ENCODE assay signal across 8 mouse cellular contexts in genomic region chr17:47504941-47505346, GRCm38 (mm10). TPM values are rescaled to one million over a fixed set of nuclear protein-coding genes. Genes with fewer than 3 reads are reported as not detected.
DNase-seq lines count a peak whose midpoint lies in the region; ATAC-seq lines count a peak whose summit lies in the region.

TSS of gene Ccnd3 (plus strand) at chr17:47505051.

- H3K4me1 ChIP-seq in heart, embryonic 11.5 days (ENCODE audit: control insufficient read depth, insufficient read depth, low read length), result peaks cover 28% of the 10 kb centered on the region
- peaks cover 26% of the 10 kb centered on the region for H3K4me1 ChIP-seq in kidney, embryonic 14.5 days (ENCODE audit: control insufficient read depth, insufficient read depth, low read length)
- H3K4me1 ChIP-seq in limb, embryonic 15.5 days, result peaks cover 44% of the 10 kb centered on the region
- H3K4me1 ChIP-seq in midbrain, embryonic 15.5 days, result peaks cover 23% of the 10 kb centered on the region

- no peak for ATAC-seq in erythroid progenitor cell, adult 5-6 weeks (replicated peaks; ENCODE audit: low FRiP score, poor library complexity, severe bottlenecking)
- ATAC-seq in heart, embryonic 11.5 days (replicated peaks; ENCODE audit: insufficient number of reproducible peaks, low FRiP score, low TSS enrichment), result peak; percentile 13; the same call in 1 of the 2 replicates
- peak; percentile 15 for ATAC-seq in kidney, embryonic 14.5 days (ENCODE audit: low FRiP score, low TSS enrichment)
- no peak for ATAC-seq in limb, embryonic 15.5 days (ENCODE audit: insufficient number of reproducible peaks, low FRiP score, low TSS enrichment, low read depth)
- ATAC-seq in midbrain, embryonic 15.5 days (replicated peaks), result no peak

- H3K4me3 ChIP-seq in heart, embryonic 11.5 days (ENCODE audit: low read depth, low read length), result peak within 1 kb of the TSS; percentile 49
- peak within 1 kb of the TSS; percentile 40 for H3K4me3 ChIP-seq in kidney, embryonic 14.5 days (ENCODE audit: low read length)
- peak within 1 kb of the TSS; percentile 34 for H3K4me3 ChIP-seq in limb, embryonic 15.5 days
- H3K4me3 ChIP-seq in midbrain, embryonic 15.5 days, result peak within 1 kb of the TSS; percentile 27

- H3K27me3 ChIP-seq in heart, embryonic 11.5 days (ENCODE audit: control insufficient read depth, insufficient read depth, low read length), result no peaks in the 10 kb centered on the region
- no peaks in the 10 kb centered on the region for H3K27me3 ChIP-seq in kidney, embryonic 14.5 days (ENCODE audit: control insufficient read depth, insufficient read depth, low read length)
- H3K27me3 ChIP-seq in limb, embryonic 15.5 days, result no peaks in the 10 kb centered on the region
- H3K27me3 ChIP-seq in midbrain, embryonic 15.5 days (replicated peaks), result no peaks in the 10 kb centered on the region

- H3K4me2 ChIP-seq in heart, embryonic 11.5 days, result peak within 1 kb of the TSS; percentile 87
- peak within 1 kb of the TSS; percentile 74 for H3K4me2 ChIP-seq in kidney, embryonic 14.5 days (replicated peaks; ENCODE audit: low read depth, low read length)
- peak within 1 kb of the TSS; percentile 54 for H3K4me2 ChIP-seq in limb, embryonic 15.5 days
- peak within 1 kb of the TSS; percentile 53 for H3K4me2 ChIP-seq in midbrain, embryonic 15.5 days

- DNase-seq in adrenal gland, adult 8-10 months, result peak; percentile 71
- peak; percentile 71 to 83 for DNase-seq in spleen, postnatal 10 days (ENCODE audit: low spot score in 2 of 2)
- no peak for DNase-seq in cerebellum, postnatal 4 days (ENCODE audit: low spot score in 2 of 2)

- peak within 1 kb of the TSS; percentile 57 for H3K27ac ChIP-seq in heart, embryonic 11.5 days (ENCODE audit: low read depth, low read length)
- H3K27ac ChIP-seq in kidney, embryonic 14.5 days (ENCODE audit: low read depth, low read length), result peak within 1 kb of the TSS; percentile 18; the same call in 1 of the 2 replicates
- peak within 1 kb of the TSS; percentile 43; the same call in 1 of the 2 replicates for H3K27ac ChIP-seq in limb, embryonic 15.5 days
- H3K27ac ChIP-seq in midbrain, embryonic 15.5 days, result no peak within 1 kb of the TSS

- H3K36me3 ChIP-seq in heart, embryonic 11.5 days (ENCODE audit: control insufficient read depth, insufficient read depth, low read length), result peaks cover 2% of the 10 kb centered on the region; the same call in 1 of the 2 replicates
- no peaks in the 10 kb centered on the region for H3K36me3 ChIP-seq in kidney, embryonic 14.5 days (ENCODE audit: control insufficient read depth, insufficient read depth, low read length)
- peaks cover 9% of the 10 kb centered on the region for H3K36me3 ChIP-seq in limb, embryonic 15.5 days
- no peaks in the 10 kb centered on the region for H3K36me3 ChIP-seq in midbrain, embryonic 15.5 days (replicated peaks)

- WGBS in heart, embryonic 11.5 days (ENCODE audit: insufficient replicate concordance), result 2% methylated on average over 22 of the region's 22 CpGs
- under 1% methylated on average over 22 of the region's 22 CpGs for WGBS in kidney, embryonic 14.5 days
- WGBS in limb, embryonic 15.5 days, result 1% methylated on average over 22 of the region's 22 CpGs
- 3% methylated on average over 22 of the region's 22 CpGs for WGBS in midbrain, embryonic 15.5 days

- H3K9me3 ChIP-seq in heart, embryonic 11.5 days (replicated peaks; ENCODE audit: control insufficient read depth, low read length), result no peaks in the 10 kb centered on the region
- H3K9me3 ChIP-seq in kidney, embryonic 14.5 days (ENCODE audit: control insufficient read depth, low read length), result no peaks in the 10 kb centered on the region
- no peaks in the 10 kb centered on the region for H3K9me3 ChIP-seq in limb, embryonic 15.5 days
- H3K9me3 ChIP-seq in midbrain, embryonic 15.5 days, result no peaks in the 10 kb centered on the region

- H3K9ac ChIP-seq in heart, embryonic 11.5 days (ENCODE audit: low read depth, low read length), result peak within 1 kb of the TSS; percentile 80
- peak within 1 kb of the TSS; percentile 63 for H3K9ac ChIP-seq in kidney, embryonic 14.5 days (ENCODE audit: low read depth, low read length)
- peak within 1 kb of the TSS; percentile 26; the same call in 1 of the 2 replicates for H3K9ac ChIP-seq in limb, embryonic 15.5 days
- H3K9ac ChIP-seq in midbrain, embryonic 15.5 days, result 0 out of 2 replicates have a peak within 1 kb of the TSS, but pooled peaks have one; percentile 21

RNA-seq across cellular contexts. Expression of gene Ccnd3, which starts in this region (rescaled TPM):
- 100 to 1,000 TPM; 350 to 623 (median 446) TPM for total RNA-seq in adrenal gland, adult 8-10 months (2022)
- 360 and 366 TPM in 2 replicates for total RNA-seq in erythroid progenitor cell, adult 5-6 weeks (2015; ENCODE audit: low replicate concordance)
- total RNA-seq in erythroid progenitor cell, adult 5-6 weeks (2017; ENCODE audit: low replicate concordance), result 181 and 222 TPM in 2 replicates
- polyA plus RNA-seq in heart, embryonic 11.5 days (2014; fragmentation: Nextera tagmentation; extraction: Ambion mirVana), result 559 and 565 TPM in 2 replicates
- polyA plus RNA-seq in kidney, embryonic 14.5 days (2014; fragmentation: Nextera tagmentation; extraction: Ambion mirVana), result 257 and 276 TPM in 2 replicates
- 499 and 569 TPM in 2 replicates for polyA plus RNA-seq in limb, embryonic 15.5 days (2015; fragmentation: Nextera tagmentation; extraction: Ambion mirVana)
- 74.0 and 87.8 TPM in 2 replicates for polyA plus RNA-seq in midbrain, embryonic 15.5 days (2015; fragmentation: Nextera tagmentation; extraction: Ambion mirVana)

Comparison
In these comparisons a context has a peak if more than half of its experiments do, and no peak if none do; other contexts are left out.
1. DNase-seq: peak in adrenal gland, adult 8-10 months (single experiment) and spleen, postnatal 10 days (2 of 2); none in cerebellum, postnatal 4 days (0 of 2).
2. ATAC-seq: peak in heart, embryonic 11.5 days (single experiment) and kidney, embryonic 14.5 days (single experiment); none in erythroid progenitor cell, adult 5-6 weeks (single experiment), limb, embryonic 15.5 days (single experiment) and midbrain, embryonic 15.5 days (single experiment).
3. H3K9ac ChIP-seq: peak in every context shown above with its lines; median percentile 80 in heart, embryonic 11.5 days; 63 in kidney, embryonic 14.5 days; 26 in limb, embryonic 15.5 days; 21 in midbrain, embryonic 15.5 days.
4. Peak in every context shown above with its lines, with median percentiles within 50 percentile points of each other: H3K4me2 ChIP-seq and H3K4me3 ChIP-seq.